Mouse (Mus musculus): ENCODE data around the gene Brwd3. TPM values are rescaled to one million over a fixed set of nuclear protein-coding genes. Genes with fewer than 3 reads are reported as not detected.

The Brwd3 gene
- polyA plus RNA-seq, 1 experiment from 2014 or later: 1.9 TPM

DNA sequence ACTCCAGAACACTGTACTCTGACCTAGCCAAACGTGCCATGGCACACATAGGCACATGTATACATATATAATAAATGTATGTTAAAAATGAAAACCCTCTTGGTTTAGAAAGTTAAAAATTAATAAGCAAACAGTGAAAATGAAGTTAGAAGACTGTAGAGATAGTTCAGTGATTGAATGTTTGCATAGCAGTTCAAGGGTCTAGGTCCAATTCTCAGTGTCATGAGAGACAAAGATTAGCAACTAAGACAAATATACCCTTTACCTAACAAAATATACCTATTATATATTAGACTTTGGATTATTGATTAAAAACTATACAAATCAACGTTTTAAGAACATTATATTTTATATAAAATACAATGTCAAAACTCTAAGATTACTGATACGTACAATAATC is 36.9 kb downstream of the Brwd3 start:
- Histone ChIP-seq H3K9ac (ENCODE audit: low read length) (no peak overlapping the region), H3K27ac (ENCODE audit: low read length) (no peak overlapping the region), H3K4me2 (ENCODE audit: low read depth, low read length) (no peak overlapping the region), H3K4me3 (ENCODE audit: low read length) (no peak overlapping the region), H3K4me1 (ENCODE audit: control insufficient read depth, insufficient read depth, low read length) (no peaks in the 10 kb centered on the region), H3K36me3 (ENCODE audit: control insufficient read depth, insufficient read depth) (no peaks in the 10 kb centered on the region), H3K9me3 (replicated peaks; ENCODE audit: control insufficient read depth, low read length) (no peaks in the 10 kb centered on the region), H3K27me3 (ENCODE audit: control insufficient read depth, insufficient read depth, low read length) (no peaks in the 10 kb centered on the region)
- WGBS: 68% methylated on average over 3 of the region's 3 CpGs
- no peak for ATAC-seq (replicated peaks; ENCODE audit: extremely low read depth, insufficient read depth, low FRiP score)

DNA sequence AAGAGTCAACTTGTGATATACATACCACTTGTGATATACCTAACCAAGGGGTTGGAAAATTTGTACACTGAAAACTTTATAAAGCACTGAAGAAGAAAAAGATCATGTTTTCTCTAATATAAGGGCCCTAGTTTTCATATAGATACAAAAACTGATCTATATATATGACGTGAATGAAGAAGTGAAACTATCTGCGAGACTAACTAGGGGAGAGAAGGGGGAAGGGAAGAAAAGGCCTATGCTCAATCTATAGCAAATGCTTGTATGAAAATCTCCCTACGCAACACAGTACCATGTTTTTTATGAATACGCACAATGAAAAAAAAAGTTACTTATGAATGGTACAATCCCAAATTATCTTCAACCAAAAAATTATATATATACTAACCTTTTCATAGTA is 50.4 kb downstream of the Brwd3 start:
- H3K36me3 ChIP-seq (ENCODE audit: control insufficient read depth, insufficient read depth): no peaks in the 10 kb centered on the region
- no peaks in the 10 kb centered on the region for H3K4me1 ChIP-seq (ENCODE audit: control insufficient read depth, insufficient read depth, low read length)
- H3K27ac ChIP-seq (ENCODE audit: low read length): no peak overlapping the region
- H3K9me3 ChIP-seq (replicated peaks; ENCODE audit: control insufficient read depth, low read length): no peaks in the 10 kb centered on the region
- H3K27me3 ChIP-seq (ENCODE audit: control insufficient read depth, insufficient read depth, low read length): no peaks in the 10 kb centered on the region
- no peak overlapping the region for H3K4me2 ChIP-seq (ENCODE audit: low read depth, low read length)
- 82% methylated on average over 4 of the region's 4 CpGs for WGBS
- H3K9ac ChIP-seq (ENCODE audit: low read length): no peak overlapping the region
- ATAC-seq (replicated peaks; ENCODE audit: extremely low read depth, insufficient read depth, low FRiP score): no peak
- no peak overlapping the region for H3K4me3 ChIP-seq (ENCODE audit: low read length)

DNA sequence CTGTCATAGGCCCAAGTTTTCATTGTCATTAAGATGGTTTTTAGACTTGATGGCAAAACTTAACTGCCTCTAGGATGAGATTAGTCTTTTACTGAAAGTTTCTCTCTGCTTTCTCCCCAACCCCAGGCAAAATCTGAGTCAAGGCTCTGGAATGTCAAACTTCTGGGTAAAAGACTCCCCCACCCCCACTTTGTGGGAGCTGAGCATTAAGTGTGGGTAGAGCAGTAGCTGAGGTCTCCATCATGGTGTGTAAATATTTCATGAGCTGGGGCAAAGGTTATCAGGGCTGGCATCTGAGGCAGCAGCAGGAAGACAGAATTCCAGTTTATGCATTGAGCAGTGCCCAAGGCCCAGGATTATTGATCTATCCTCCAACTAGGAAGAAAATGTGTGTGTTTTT is 102.4 kb downstream of the Brwd3 start:
- no peaks in the 10 kb centered on the region for H3K27me3 ChIP-seq (ENCODE audit: control insufficient read depth, insufficient read depth, low read length)
- no peak overlapping the region for H3K9ac ChIP-seq (ENCODE audit: low read length)
- no peak overlapping the region for H3K4me3 ChIP-seq (ENCODE audit: low read length)
- no peaks in the 10 kb centered on the region for H3K36me3 ChIP-seq (ENCODE audit: control insufficient read depth, insufficient read depth)
- no peak overlapping the region for H3K4me2 ChIP-seq (ENCODE audit: low read depth, low read length)
- no peaks in the 10 kb centered on the region for H3K9me3 ChIP-seq (replicated peaks; ENCODE audit: control insufficient read depth, low read length)
- no peak for ATAC-seq (replicated peaks; ENCODE audit: extremely low read depth, insufficient read depth, low FRiP score)
- H3K4me1 ChIP-seq (ENCODE audit: control insufficient read depth, insufficient read depth, low read length): peaks cover 4% of the 10 kb centered on the region; the same call in 1 of the 2 replicates
- H3K27ac ChIP-seq (ENCODE audit: low read length): no peak overlapping the region

DNA sequence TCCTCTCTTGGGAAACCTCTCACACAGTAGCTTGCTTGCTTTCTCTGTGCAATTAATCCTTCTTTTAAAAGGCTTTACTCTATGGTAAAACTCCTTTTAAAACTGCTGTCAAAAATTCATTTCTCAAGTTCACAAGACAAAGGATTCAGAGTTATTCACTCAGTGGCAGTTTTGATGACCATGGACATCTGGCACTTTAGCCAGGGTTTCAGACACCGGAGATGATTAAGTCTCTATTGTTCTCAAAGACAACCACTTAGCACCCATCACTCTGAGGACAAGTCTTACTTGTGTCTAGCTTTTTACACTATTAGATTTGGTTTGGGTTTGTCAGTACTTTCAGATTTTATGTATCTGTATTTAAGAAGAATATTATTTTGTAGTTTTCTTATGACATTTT is 104.6 kb downstream of the Brwd3 start:
- H3K9me3 ChIP-seq (replicated peaks; ENCODE audit: control insufficient read depth, low read length): no peaks in the 10 kb centered on the region
- H3K9ac ChIP-seq (ENCODE audit: low read length): no peak overlapping the region
- H3K4me3 ChIP-seq (ENCODE audit: low read length): no peak overlapping the region
- H3K36me3 ChIP-seq (ENCODE audit: control insufficient read depth, insufficient read depth): no peaks in the 10 kb centered on the region
- H3K4me2 ChIP-seq (ENCODE audit: low read depth, low read length): no peak overlapping the region
- no peak for ATAC-seq (replicated peaks; ENCODE audit: extremely low read depth, insufficient read depth, low FRiP score)
- H3K27me3 ChIP-seq (ENCODE audit: control insufficient read depth, insufficient read depth, low read length): no peaks in the 10 kb centered on the region
- WGBS: 47% methylated on average over 1 of the region's 1 CpGs
- H3K4me1 ChIP-seq (ENCODE audit: control insufficient read depth, insufficient read depth, low read length): peaks cover 4% of the 10 kb centered on the region; the same call in 1 of the 2 replicates
- H3K27ac ChIP-seq (ENCODE audit: low read length): no peak overlapping the region

DNA sequence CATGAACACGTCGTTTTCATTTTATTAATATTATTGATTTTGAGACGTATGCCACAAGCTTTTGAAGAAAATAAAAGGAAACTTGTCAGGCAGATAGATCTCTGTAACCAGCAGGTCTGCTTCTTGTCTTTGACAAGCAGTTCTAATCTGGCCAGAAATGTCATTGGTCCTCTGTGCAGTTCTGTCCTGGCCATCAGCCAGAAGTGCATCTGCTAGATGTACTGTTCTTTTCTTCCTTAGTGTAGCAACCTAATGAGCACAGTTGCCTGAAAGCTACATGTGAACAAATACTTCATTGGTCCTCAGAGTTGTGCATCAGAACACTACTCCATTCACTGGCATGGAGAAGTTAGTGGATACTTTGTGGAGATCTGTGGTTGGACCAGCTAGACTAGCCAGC is 105.1 kb downstream of the Brwd3 start:
- no peak for ATAC-seq (replicated peaks; ENCODE audit: extremely low read depth, insufficient read depth, low FRiP score)
- no peak overlapping the region for H3K4me2 ChIP-seq (ENCODE audit: low read depth, low read length)
- no peak overlapping the region for H3K9ac ChIP-seq (ENCODE audit: low read length)
- no peak overlapping the region for H3K27ac ChIP-seq (ENCODE audit: low read length)
- no peaks in the 10 kb centered on the region for H3K9me3 ChIP-seq (replicated peaks; ENCODE audit: control insufficient read depth, low read length)
- peaks cover 4% of the 10 kb centered on the region; the same call in 1 of the 2 replicates for H3K4me1 ChIP-seq (ENCODE audit: control insufficient read depth, insufficient read depth, low read length)
- H3K27me3 ChIP-seq (ENCODE audit: control insufficient read depth, insufficient read depth, low read length): no peaks in the 10 kb centered on the region
- no peaks in the 10 kb centered on the region for H3K36me3 ChIP-seq (ENCODE audit: control insufficient read depth, insufficient read depth)
- WGBS: 42% methylated on average over 3 of the region's 3 CpGs
- H3K4me3 ChIP-seq (ENCODE audit: low read length): no peak overlapping the region

DNA sequence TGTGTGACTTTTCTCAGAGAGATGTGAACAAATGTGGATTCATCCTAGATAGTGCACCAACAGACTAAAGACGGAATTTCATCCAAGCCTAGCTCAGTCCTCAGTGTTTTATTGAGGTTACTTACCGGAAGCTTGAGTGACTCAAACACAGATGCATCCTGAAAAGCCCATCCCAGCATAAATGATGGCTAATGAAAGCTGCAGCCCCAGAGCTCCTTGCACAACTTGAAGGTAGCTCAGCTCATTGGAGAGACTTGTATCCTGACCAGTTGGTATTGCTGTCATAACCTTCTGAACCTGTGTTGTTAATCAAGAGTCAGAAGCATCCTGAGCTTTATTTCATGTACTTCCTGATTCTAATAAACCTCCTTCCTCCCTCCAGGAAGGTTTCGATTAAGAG is 105.8 kb downstream of the Brwd3 start:
- no peak overlapping the region for H3K9ac ChIP-seq (ENCODE audit: low read length)
- no peaks in the 10 kb centered on the region for H3K9me3 ChIP-seq (replicated peaks; ENCODE audit: control insufficient read depth, low read length)
- no peak for ATAC-seq (replicated peaks; ENCODE audit: extremely low read depth, insufficient read depth, low FRiP score)
- no peak overlapping the region for H3K4me2 ChIP-seq (ENCODE audit: low read depth, low read length)
- WGBS: 55% methylated on average over 3 of the region's 3 CpGs
- no peak overlapping the region for H3K4me3 ChIP-seq (ENCODE audit: low read length)
- no peaks in the 10 kb centered on the region for H3K27me3 ChIP-seq (ENCODE audit: control insufficient read depth, insufficient read depth, low read length)
- no peaks in the 10 kb centered on the region for H3K36me3 ChIP-seq (ENCODE audit: control insufficient read depth, insufficient read depth)
- no peak overlapping the region for H3K27ac ChIP-seq (ENCODE audit: low read length)
- peaks cover 4% of the 10 kb centered on the region; the same call in 1 of the 2 replicates for H3K4me1 ChIP-seq (ENCODE audit: control insufficient read depth, insufficient read depth, low read length)

DNA sequence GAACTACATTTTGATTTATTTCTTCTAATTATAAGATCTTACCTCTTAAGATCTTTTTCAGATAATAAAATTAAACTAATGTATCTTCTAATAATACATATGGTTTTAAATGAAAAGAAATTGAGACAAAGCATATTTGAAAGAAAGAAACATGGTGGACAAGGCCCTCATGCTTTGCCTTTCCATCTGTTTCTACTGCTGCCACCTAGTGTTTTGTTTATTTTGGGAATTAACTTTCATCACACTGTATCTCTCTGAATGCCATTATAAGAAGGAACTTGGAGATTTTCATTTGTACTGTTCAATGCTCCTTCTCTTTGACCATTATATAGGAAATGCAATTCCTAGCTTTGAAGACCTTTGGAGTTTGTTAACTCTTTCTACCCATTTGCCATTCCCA is 109.9 kb downstream of the Brwd3 start:
- H3K27me3 ChIP-seq (ENCODE audit: control insufficient read depth, insufficient read depth, low read length): no peaks in the 10 kb centered on the region
- peaks cover under 1% of the 10 kb centered on the region; the same call in 1 of the 2 replicates for H3K4me1 ChIP-seq (ENCODE audit: control insufficient read depth, insufficient read depth, low read length)
- H3K27ac ChIP-seq (ENCODE audit: low read length): no peak overlapping the region
- H3K9me3 ChIP-seq (replicated peaks; ENCODE audit: control insufficient read depth, low read length): no peaks in the 10 kb centered on the region
- H3K4me3 ChIP-seq (ENCODE audit: low read length): no peak overlapping the region
- no peak for ATAC-seq (replicated peaks; ENCODE audit: extremely low read depth, insufficient read depth, low FRiP score)
- no peaks in the 10 kb centered on the region for H3K36me3 ChIP-seq (ENCODE audit: control insufficient read depth, insufficient read depth)
- no peak overlapping the region for H3K4me2 ChIP-seq (ENCODE audit: low read depth, low read length)
- H3K9ac ChIP-seq (ENCODE audit: low read length): no peak overlapping the region

DNA sequence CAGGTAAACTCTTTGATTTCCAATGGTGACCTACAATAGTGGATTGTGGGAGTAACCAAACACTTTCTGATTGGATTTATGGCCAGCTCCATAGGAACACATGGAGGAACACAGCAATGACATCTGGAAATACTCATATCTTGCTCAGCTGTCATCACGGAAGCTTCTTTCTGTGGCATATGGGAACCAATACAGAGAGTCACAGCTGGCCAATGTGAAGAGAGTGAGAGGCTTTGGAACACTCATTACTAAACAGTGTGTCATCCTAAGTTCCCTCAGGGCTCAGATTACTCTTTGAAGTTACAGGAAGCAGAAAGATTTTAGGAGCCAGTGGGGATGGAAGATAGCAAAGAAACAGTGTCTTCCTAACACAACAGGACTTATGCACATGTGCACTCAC is 111.7 kb downstream of the Brwd3 start:
- H3K9ac ChIP-seq (ENCODE audit: low read length): no peak overlapping the region
- no peak overlapping the region for H3K4me3 ChIP-seq (ENCODE audit: low read length)
- no peaks in the 10 kb centered on the region for H3K27me3 ChIP-seq (ENCODE audit: control insufficient read depth, insufficient read depth, low read length)
- no peak overlapping the region for H3K27ac ChIP-seq (ENCODE audit: low read length)
- H3K4me2 ChIP-seq (ENCODE audit: low read depth, low read length): no peak overlapping the region
- 76% methylated on average over 1 of the region's 1 CpGs for WGBS
- H3K9me3 ChIP-seq (replicated peaks; ENCODE audit: control insufficient read depth, low read length): no peaks in the 10 kb centered on the region
- H3K36me3 ChIP-seq (ENCODE audit: control insufficient read depth, insufficient read depth): no peaks in the 10 kb centered on the region
- ATAC-seq (replicated peaks; ENCODE audit: extremely low read depth, insufficient read depth, low FRiP score): no peak
- no peaks in the 10 kb centered on the region for H3K4me1 ChIP-seq (ENCODE audit: control insufficient read depth, insufficient read depth, low read length)

DNA sequence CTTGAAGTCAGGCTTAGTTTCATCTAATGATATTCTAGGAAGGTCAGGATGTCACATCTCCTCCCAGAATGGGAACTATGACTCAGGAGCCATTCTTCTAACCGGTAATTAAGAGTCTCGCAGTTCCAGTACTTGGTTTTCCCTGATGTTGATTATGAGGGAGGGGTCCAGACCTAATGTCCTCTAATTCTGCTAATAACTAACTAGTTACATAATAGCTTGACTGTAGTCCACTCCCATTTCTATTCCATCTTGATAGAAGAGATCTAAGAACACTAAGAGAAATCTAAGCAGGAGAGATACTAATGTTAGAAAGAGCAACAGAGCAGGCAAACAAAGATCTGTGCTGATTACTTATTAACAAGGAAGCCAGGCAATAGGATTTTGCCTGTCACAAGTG is 129.9 kb downstream of the Brwd3 start:
- no peaks in the 10 kb centered on the region for H3K9me3 ChIP-seq (replicated peaks; ENCODE audit: control insufficient read depth, low read length)
- no peak overlapping the region for H3K27ac ChIP-seq (ENCODE audit: low read length)
- H3K4me3 ChIP-seq (ENCODE audit: low read length): no peak overlapping the region
- H3K4me1 ChIP-seq (ENCODE audit: control insufficient read depth, insufficient read depth, low read length): no peaks in the 10 kb centered on the region
- no peak overlapping the region for H3K9ac ChIP-seq (ENCODE audit: low read length)
- 72% methylated on average over 2 of the region's 2 CpGs for WGBS
- no peak overlapping the region for H3K4me2 ChIP-seq (ENCODE audit: low read depth, low read length)
- ATAC-seq (replicated peaks; ENCODE audit: extremely low read depth, insufficient read depth, low FRiP score): no peak
- H3K36me3 ChIP-seq (ENCODE audit: control insufficient read depth, insufficient read depth): no peaks in the 10 kb centered on the region
- H3K27me3 ChIP-seq (ENCODE audit: control insufficient read depth, insufficient read depth, low read length): no peaks in the 10 kb centered on the region
